Mouse (Mus musculus) thymus, postnatal 10 days (tissue): ENCODE measurements around the gene Atn1.

Experiments used
- DNase-seq, 2 experiments: peaks; one replicate each; pipeline ENCODE4 v3.0.0; 2021; ENCODE audit warnings: low spot score in 2 of 2

Gene Atn1

DNA sequence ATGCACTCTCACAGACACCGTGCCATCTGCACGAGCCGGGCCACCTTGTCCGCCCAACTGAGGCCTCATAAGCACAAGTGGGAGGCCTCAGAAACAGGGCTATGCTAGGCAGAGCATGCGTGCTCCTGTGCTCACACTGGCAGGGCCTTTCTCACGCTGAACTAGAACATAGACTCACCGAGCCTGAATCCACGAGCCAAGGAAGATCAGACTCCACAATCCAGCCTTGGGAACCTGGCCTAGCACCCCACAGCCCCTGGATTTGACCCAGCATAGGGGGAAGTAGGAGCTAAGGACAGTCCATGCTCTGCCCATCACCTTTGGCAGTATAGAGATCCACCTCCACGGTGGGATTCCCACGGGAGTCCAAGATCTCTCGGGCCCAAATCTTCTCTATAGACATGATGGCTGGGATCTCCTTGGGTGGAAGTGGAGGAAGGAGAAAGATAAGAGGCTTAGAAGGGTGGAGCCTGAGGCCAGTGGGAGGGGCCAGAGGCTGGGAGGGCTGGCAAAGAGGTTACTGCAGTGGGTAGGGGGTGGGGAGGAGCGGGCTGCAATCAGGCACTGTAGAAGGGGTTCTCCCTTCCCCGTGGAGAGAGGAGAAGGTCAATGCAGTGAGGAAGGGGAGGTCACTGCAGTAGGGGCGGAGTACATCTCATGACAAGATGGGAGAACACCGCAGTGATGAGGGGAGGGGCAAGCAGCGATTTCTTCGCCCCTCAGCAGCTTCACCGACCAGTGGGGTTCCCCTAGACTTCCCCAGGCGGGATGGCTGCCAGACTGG is 11.8 kb upstream of the Atn1 start:
- no peak for DNase-seq

GRCm38 (mm10) chr6:124767536-124767919 is 11.2 kb upstream of the Atn1 start:
- DNase-seq: no peak

DNA sequence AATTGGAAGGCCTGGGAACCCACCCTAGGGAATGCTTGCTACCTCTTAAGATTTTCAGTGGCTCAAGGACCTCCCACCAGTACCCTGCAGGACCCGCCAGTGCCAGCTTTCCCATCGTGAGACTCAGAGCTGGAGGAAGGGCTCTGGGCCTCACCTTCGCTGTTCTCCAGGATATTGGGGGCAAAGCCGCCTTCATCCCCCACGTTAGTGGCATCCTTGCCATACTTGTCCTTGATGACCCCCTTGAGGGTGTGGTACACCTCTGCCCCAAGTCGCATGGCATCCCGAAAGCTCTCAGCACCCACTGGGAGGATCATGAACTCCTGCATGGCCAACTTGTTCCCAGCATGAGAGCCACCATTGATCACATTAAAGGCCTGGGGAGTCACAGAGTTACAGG is 9.6 kb upstream of the Atn1 start:
- no peak for DNase-seq

DNA sequence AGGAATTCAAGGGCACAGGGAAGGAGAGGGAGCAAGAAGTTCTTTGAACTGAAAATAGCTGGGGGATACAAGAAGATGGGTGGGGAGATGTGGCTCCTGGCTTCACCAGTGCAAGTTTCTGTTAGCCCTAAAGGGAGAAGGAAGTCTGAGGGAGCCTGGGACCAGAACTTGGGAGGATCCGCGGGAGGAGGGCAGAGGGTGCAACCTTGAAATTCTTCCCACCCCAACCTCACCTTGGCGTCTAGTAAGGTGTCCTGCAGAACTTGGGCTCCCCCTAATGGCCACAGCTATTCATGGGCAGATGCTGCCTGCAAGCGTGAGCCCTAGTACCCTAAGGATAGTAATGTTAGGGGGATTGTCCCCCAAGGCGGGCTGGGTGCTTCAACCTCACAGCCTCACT is 2.9 kb upstream of the Atn1 start:
- peak; percentile 77 to 92 for DNase-seq

- no peak for DNase-seq
Measured at GRCm38 (mm10) chr6:124758849-124759232, 2.5 kb upstream of the Atn1 start.

DNA sequence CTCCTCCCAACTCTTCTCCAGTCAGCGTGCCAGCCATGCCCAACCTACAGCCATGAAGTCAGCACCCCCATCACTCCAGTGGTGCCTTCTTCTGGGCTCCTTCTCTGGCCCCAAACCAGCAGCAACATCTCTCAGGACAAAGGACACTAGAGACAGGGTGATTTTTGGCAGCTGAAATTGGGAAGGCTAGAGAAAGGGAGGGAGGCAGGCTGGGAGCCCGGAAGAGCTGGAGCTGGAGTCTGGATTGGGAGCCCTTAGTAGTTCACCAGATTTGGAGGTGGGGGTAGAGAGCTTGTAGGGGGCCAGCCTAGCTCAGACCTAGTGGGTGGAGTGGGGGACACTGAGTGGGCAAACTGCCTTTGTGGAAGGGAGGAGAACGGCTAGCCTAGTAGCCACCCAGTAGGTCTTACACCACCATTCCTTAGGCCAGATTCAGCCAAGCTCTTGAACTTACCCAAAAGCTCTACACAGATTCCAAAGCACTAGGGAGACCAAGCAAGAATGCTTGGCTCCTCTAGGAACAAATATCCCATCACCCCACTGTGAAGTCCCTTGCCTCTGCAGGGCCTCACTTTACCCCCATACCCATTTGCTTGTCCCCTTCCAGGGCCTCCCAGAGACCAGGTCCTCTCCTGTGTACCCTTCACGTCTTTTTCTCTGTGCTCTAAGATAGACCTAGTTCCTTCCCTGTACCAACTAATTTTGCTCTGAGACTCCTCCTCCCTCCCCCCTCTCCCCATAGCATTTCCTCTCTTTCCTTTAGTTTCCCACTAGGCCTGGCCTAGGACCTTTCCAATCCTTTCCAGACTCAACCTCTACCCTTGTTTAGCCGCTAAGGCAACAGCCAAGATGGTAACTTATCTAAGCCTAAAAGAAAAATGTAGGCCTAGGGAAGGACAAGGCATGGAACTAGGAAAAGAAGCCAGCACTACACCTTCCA is 1.9 kb upstream of the Atn1 start:
- DNase-seq: no peak

- no peak for DNase-seq
Measured at GRCm38 (mm10) chr6:124757351-124757880, 1.1 kb upstream of the Atn1 start.

DNA sequence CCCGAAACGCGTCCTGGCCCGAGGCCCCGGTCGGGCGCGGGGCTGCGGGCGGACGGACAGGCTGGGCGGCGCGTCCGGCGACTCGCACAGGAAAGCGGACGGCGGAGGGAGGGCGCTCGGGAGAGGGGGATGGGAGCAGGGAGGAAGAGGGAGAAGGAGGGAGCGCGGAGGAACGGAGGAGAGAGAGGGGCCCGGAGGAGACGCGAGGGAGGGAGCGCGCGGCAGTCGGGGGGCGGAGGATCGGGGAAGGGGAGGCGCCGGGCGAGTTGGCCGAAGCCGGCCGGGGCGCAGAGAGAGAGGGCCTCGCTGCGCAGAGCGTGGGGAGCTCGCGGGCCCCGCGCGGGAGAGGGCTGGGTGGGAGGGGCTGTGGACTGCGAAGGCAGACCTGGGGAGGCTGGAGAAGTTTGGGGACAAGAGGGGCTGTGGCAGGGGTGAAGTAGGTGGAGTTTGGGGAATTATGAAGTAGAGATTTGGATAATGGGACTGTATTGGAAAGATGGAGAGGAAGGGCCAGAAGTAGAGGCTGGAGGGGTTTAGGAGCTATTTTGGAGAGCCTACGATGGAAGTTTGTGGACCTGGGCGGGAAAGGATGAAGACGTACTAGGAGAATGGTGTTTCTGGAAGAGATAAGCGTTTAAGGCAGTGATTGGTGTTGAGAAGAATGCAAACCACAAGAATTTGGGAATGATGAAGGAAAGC is 477 bp upstream of the Atn1 start:
- peak; percentile 27 to 49 for DNase-seq

DNA sequence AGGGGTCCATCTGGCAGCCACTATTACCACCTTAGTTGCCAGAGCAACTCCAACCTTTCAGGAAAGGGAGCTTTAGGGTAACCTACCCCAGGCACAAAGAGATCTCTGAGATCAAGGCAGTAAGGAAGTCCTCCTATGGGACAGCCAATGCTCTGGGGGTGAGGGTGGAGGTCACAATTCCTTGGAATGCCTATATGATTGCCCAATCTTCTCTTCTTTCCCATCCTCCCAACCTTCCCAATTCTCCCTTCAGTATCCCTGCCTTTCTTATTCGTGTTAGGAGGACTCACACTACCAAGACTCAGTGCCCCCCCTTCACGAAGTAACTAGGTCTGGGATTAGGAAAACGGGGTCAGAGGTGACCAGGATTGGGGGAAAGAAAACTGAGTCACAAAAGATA is 1.0 kb downstream of the Atn1 start:
- DNase-seq: no peak

GRCm38 (mm10) chr6:124753861-124754260 is 2.5 kb downstream of the Atn1 start:
- DNase-seq: no peak

DNA sequence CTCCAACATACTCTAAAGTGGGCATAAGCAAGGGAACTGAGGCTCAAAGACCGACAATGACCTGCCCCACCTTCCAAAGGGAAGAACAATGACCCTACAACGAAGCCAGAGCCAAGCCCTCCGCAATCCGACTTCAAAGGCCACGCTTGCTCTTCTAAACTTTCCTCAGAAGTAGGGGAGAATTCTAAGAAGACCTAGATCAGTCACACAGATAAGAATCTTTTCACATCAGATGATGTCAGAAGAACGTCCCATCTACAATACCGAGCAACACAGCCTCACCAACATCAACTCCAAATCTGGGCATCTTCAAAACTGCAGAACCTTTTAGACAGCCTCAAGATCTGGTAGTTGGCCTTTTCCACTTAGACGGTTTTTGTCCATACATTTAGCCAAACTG is 5.9 kb downstream of the Atn1 start:
- no peak for DNase-seq

DNA sequence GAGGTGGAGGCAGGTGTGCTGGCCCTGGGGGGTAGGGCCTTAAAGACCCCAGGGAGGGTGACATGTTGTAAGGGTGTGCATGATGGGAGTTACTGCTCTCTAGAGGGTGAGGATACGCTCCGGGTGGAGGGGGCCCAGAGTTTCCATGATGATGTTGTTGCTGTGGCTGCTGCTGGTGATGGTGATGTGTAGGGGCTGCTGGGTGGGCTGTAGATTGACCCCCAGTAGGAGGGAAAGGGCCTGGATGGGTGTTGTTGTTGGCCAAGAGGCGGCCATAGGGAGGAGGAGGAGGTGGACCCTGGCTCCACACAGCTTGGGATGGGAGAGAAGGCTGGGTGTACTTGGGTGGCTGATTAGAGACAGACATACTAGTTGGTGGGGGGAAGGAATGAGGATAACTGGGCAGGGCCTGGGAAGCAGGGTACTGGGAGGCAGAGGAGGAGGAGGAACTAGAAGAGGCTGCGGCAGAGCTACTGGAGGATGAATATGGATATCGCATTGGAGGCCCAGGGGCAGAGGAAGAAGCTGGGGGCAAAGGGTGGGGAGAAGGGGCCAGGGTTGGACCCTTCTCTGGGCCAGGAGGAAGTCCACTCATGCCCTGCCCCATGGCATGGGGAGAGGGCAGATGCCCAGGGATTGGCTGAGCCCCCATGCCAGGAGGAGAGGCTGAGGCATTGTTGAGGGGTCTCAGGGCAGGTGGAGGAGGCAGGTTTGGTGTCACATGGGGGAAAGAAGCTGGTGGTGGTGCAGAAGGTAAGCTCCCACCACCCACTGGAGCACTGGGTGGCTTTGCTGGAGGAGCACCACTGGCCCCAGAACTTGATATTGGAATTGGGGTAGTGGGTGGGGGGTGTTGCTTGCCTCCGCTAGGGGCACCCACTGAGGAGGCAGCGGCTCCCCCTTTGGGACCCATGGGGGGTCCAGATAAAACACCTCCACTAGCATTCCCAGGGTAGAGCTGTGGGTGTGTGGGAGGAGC is 9.4 kb downstream of the Atn1 start:
- no peak for DNase-seq

DNA sequence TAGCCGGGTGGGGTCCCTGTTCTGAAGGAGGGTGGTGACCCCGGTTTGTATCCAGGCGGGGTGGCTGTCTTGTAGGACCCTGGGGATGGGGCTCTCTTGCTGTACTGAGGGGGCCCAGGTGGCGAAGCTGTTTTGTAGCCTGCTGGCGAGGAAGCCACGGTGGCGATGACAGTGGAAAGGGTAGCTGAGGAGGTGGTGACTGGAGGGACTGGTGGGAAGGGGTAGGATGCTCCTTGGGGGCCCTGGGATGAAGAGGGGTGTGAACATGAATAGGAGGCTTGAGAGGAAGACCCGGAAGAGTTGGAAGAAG is 10.1 kb downstream of the Atn1 start:
- DNase-seq: no peak

DNA sequence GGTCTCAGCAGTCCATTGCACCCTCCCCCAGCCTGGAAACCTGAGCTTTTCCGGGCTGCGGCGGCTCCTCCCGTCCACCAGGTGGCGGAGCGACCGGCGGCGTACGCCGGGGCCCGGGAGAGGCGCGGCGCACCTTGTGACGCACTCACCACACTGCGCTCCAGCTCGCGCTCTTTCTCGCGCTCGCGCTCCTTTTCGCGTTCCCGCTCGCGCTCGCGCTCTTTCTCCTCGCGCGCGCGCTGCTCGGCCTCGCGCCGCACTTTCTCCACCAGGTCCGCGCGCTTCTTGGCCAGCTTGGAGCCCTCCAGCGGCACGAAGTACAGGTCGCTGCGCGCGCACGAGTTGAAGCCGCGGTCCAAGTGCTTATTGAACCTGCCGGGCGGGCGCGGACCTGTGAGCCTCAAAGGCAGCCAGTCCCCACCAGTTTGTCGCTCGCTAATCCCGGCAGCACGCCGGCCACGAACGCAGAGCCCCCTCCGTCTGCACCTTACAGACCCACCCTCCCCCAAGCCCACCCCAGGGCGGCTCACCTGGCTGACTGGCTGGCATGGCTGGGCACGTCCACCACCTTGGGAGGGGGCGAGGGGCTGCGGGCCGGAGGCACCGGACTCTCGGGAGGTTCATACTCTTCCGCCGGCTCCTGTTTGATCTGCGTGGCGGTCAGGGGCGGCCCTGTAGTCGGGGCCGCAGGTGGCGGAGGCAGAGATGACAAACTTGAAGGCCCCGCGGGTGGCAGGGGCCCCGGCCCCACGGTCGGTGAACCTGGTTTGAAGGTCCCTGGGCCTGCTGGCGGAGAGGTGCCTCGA is 10.6 kb downstream of the Atn1 start:
- DNase-seq: peak; percentile 90 to 94

- peak in 1 of 2 experiments; percentile 47 for DNase-seq
Measured at GRCm38 (mm10) chr6:124744755-124745321, 11.5 kb downstream of the Atn1 start.

DNA sequence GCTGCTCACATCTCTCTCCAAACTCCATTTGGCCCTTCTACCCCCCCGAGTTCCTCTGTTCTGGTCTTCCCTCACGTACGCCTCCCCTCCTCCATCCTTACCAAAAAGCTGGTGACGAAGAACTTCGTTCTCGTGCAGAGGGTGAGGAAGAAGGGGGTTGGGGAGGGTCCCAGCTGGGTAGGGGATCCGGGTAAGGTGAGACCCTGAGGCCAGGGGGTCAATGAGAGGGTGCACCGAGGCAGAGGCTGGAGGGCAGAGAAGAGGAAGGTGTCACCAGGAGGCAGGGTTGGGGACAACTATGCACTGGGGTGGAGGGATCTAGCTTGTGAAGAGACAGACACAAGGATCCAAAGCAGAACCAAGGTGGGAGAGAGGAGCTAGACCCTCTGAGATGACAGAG is 12.7 kb downstream of the Atn1 start:
- DNase-seq: no peak

DNA sequence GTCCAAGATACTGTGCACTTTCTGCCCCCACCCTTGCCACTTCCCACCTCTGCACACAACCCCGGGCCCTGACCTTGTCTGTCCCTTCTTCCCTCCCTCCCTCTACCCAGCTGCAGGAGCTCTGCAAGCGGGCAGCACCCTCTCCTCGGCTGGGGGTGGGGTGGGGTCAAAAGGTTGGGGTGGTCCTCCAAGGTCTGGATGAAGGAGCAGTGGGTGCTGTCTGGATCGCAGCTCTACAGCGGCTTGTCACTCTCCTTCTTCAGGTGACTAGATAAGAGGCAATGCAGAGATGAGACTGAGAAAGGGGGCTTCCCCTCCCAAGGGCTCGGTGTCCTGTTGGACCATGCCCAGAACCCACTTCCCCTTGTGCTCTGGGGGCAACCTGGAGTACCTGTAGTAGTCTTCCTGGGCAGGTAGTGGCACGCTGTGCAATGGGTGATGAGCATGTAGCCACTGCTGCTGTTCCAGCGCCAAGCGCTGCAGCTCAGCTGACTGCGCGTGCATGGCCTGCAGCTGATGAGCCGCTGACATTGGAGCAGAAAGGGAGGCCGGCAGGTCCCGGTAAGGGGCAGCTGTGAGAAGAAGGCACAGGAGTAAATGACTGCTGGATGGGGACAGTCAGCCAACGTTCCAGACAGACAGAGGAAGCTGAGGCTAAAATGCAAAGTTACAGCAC is 13.3 kb downstream of the Atn1 start:
- DNase-seq: no peak

DNA sequence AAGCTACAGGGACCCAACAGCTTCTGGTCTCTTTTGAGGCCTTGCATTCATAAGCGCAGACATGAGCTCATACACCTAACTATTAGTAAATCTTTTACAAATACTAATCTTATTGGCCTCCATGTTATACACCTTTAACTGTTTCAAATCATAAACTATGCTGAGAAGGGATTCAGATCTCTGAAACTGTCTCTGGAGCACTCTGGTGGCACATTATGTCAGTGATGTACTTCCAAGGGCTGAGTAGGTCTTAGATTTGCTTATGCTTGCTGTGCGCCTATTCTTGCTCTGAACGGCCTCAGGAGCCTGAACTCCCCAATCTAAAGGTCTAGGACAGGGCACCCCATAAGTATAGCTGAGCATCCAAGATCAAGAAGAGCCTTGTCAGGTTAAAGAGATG is 14.5 kb downstream of the Atn1 start:
- no peak for DNase-seq
